Mouse (Mus musculus): ENCODE results near the gene Gm20388. TPM values are rescaled to one million over a fixed set of nuclear protein-coding genes. Genes with fewer than 3 reads are reported as not detected.

The Gm20388 gene
- total RNA-seq, 1 experiment, result 27.0 TPM

GRCm38 (mm10) chr8:120304097-120304496 is 393.5 kb downstream of the Gm20388 start:
- Histone ChIP-seq H3K4me3 (ENCODE audit: insufficient read depth in 1 of 2, low read depth in 1 of 2, low read length in 2 of 2, poor library complexity in 1 of 2, severe bottlenecking in 1 of 2) (no peak overlapping the region), H3K27ac (ENCODE audit: insufficient read depth, low read depth, low read length, poor library complexity, severe bottlenecking) (no peak overlapping the region), H3K4me1 (ENCODE audit: control insufficient read depth in 2 of 2, insufficient read depth in 2 of 2, low read length in 2 of 2, poor library complexity in 1 of 2) (peaks cover 0 to 11% of the 10 kb centered on the region in 2 experiments; a peak in 3 of 4 replicates), H3K9ac (ENCODE audit: insufficient read depth, low read depth, low read length, poor library complexity, severe bottlenecking) (no peak overlapping the region), H3K9me3 (ENCODE audit: control insufficient read depth, insufficient read depth, low read depth, low read length) (no peaks in the 10 kb centered on the region), H3K36me3 (ENCODE audit: control insufficient read depth, insufficient read depth, low read length, poor library complexity, severe bottlenecking) (no peaks in the 10 kb centered on the region)
- DNase-seq (ENCODE audit: low read depth, low spot score), result no peak
- no peak for TF ChIP-seq HCFC1 (IDR thresholded peaks at IDR 0.05; ENCODE audit: borderline replicate concordance, insufficient read depth, low read length)
- no peak for TF ChIP-seq ZC3H11A (IDR thresholded peaks at IDR 0.05; ENCODE audit: borderline replicate concordance, low read depth, low read length)
- TF ChIP-seq ZNF384 (IDR thresholded peaks at IDR 0.05; ENCODE audit: low read depth, low read length), result no peak
- no peak for TF ChIP-seq CHD2 (IDR thresholded peaks at IDR 0.05; ENCODE audit: low read depth, low read length)
- no peak for TF ChIP-seq MAFK (IDR thresholded peaks at IDR 0.05; ENCODE audit: insufficient read depth, low read depth, low read length)
- in situ Hi-C loops (cut with MboI; ENCODE audit: low sequenced_read_pairs in 2 of 2, unreplicated experiment in 2 of 2), result no loop called here

- Histone ChIP-seq H3K9ac (ENCODE audit: insufficient read depth, low read depth, low read length, poor library complexity, severe bottlenecking) (no peak overlapping the region), H3K4me3 (ENCODE audit: insufficient read depth in 1 of 2, low read depth in 1 of 2, low read length in 2 of 2, poor library complexity in 1 of 2, severe bottlenecking in 1 of 2) (no peak overlapping the region), H3K36me3 (ENCODE audit: control insufficient read depth, insufficient read depth, low read length, poor library complexity, severe bottlenecking) (no peaks in the 10 kb centered on the region), H3K9me3 (ENCODE audit: control insufficient read depth, insufficient read depth, low read depth, low read length) (no peaks in the 10 kb centered on the region), H3K4me1 (ENCODE audit: control insufficient read depth in 2 of 2, insufficient read depth in 2 of 2, low read length in 2 of 2, poor library complexity in 1 of 2) (peaks cover 0 to 12% of the 10 kb centered on the region in 2 experiments; a peak in 2 of 4 replicates), H3K27ac (ENCODE audit: insufficient read depth, low read depth, low read length, poor library complexity, severe bottlenecking) (no peak overlapping the region)
- DNase-seq (ENCODE audit: low read depth, low spot score), result no peak
- TF ChIP-seq ZNF384 (IDR thresholded peaks at IDR 0.05; ENCODE audit: low read depth, low read length) (no peak), MAFK (IDR thresholded peaks at IDR 0.05; ENCODE audit: insufficient read depth, low read depth, low read length) (no peak), ZC3H11A (IDR thresholded peaks at IDR 0.05; ENCODE audit: borderline replicate concordance, low read depth, low read length) (no peak), HCFC1 (IDR thresholded peaks at IDR 0.05; ENCODE audit: borderline replicate concordance, insufficient read depth, low read length) (no peak), CHD2 (IDR thresholded peaks at IDR 0.05; ENCODE audit: low read depth, low read length) (no peak)
- in situ Hi-C loops (cut with MboI; ENCODE audit: low sequenced_read_pairs in 2 of 2, unreplicated experiment in 2 of 2), result no loop called here
These were observed 395.3 kb downstream of the Gm20388 start for GRCm38 (mm10) chr8:120305800-120306385.

- H3K4me1 ChIP-seq (ENCODE audit: control insufficient read depth in 2 of 2, insufficient read depth in 2 of 2, low read length in 2 of 2, poor library complexity in 1 of 2), result peaks cover 0 to 12% of the 10 kb centered on the region in 2 experiments; a peak in 2 of 4 replicates
- H3K27ac ChIP-seq (ENCODE audit: insufficient read depth, low read depth, low read length, poor library complexity, severe bottlenecking), result no peak overlapping the region
- H3K9ac ChIP-seq (ENCODE audit: insufficient read depth, low read depth, low read length, poor library complexity, severe bottlenecking), result no peak overlapping the region
- no peak for DNase-seq (ENCODE audit: low read depth, low spot score)
- in situ Hi-C loops (cut with MboI; ENCODE audit: low sequenced_read_pairs in 2 of 2, unreplicated experiment in 2 of 2), result no loop called here
- H3K9me3 ChIP-seq (ENCODE audit: control insufficient read depth, insufficient read depth, low read depth, low read length), result no peaks in the 10 kb centered on the region
- no peak overlapping the region for H3K4me3 ChIP-seq (ENCODE audit: insufficient read depth in 1 of 2, low read depth in 1 of 2, low read length in 2 of 2, poor library complexity in 1 of 2, severe bottlenecking in 1 of 2)
- no peaks in the 10 kb centered on the region for H3K36me3 ChIP-seq (ENCODE audit: control insufficient read depth, insufficient read depth, low read length, poor library complexity, severe bottlenecking)
- TF ChIP-seq ZNF384 (IDR thresholded peaks at IDR 0.05; ENCODE audit: low read depth, low read length) (no peak), CHD2 (IDR thresholded peaks at IDR 0.05; ENCODE audit: low read depth, low read length) (no peak), ZC3H11A (IDR thresholded peaks at IDR 0.05; ENCODE audit: borderline replicate concordance, low read depth, low read length) (no peak), MAFK (IDR thresholded peaks at IDR 0.05; ENCODE audit: insufficient read depth, low read depth, low read length) (no peak), HCFC1 (IDR thresholded peaks at IDR 0.05; ENCODE audit: borderline replicate concordance, insufficient read depth, low read length) (no peak)
These were observed 396.5 kb downstream of the Gm20388 start for GRCm38 (mm10) chr8:120307103-120307502.

- Histone ChIP-seq H3K9ac (ENCODE audit: insufficient read depth, low read depth, low read length, poor library complexity, severe bottlenecking) (no peak overlapping the region), H3K4me1 (ENCODE audit: control insufficient read depth in 2 of 2, insufficient read depth in 2 of 2, low read length in 2 of 2, poor library complexity in 1 of 2) (peaks cover 0 to 12% of the 10 kb centered on the region in 2 experiments; a peak in 2 of 4 replicates), H3K9me3 (ENCODE audit: control insufficient read depth, insufficient read depth, low read depth, low read length) (no peaks in the 10 kb centered on the region), H3K27ac (ENCODE audit: insufficient read depth, low read depth, low read length, poor library complexity, severe bottlenecking) (no peak overlapping the region), H3K36me3 (ENCODE audit: control insufficient read depth, insufficient read depth, low read length, poor library complexity, severe bottlenecking) (no peaks in the 10 kb centered on the region), H3K4me3 (ENCODE audit: insufficient read depth in 1 of 2, low read depth in 1 of 2, low read length in 2 of 2, poor library complexity in 1 of 2, severe bottlenecking in 1 of 2) (no peak overlapping the region)
- TF ChIP-seq MAFK (IDR thresholded peaks at IDR 0.05; ENCODE audit: insufficient read depth, low read depth, low read length), result no peak
- TF ChIP-seq HCFC1 (IDR thresholded peaks at IDR 0.05; ENCODE audit: borderline replicate concordance, insufficient read depth, low read length), result no peak
- TF ChIP-seq ZNF384 (IDR thresholded peaks at IDR 0.05; ENCODE audit: low read depth, low read length), result no peak
- no peak for TF ChIP-seq CHD2 (IDR thresholded peaks at IDR 0.05; ENCODE audit: low read depth, low read length)
- no peak for TF ChIP-seq ZC3H11A (IDR thresholded peaks at IDR 0.05; ENCODE audit: borderline replicate concordance, low read depth, low read length)
- DNase-seq (ENCODE audit: low read depth, low spot score), result no peak
- in situ Hi-C loops (cut with MboI; ENCODE audit: low sequenced_read_pairs in 2 of 2, unreplicated experiment in 2 of 2), result no loop called here
These were observed 396.9 kb downstream of the Gm20388 start for GRCm38 (mm10) chr8:120307528-120307927.
